Mouse (Mus musculus) adrenal gland, adult 18-20 months (tissue): ENCODE measurements around the gene Olfr1278. TPM values are rescaled to one million over a fixed set of nuclear protein-coding genes. Genes with fewer than 3 reads are reported as not detected.
"Not testable (repeated sequence)": the region's sequence is repeated elsewhere in the genome, so short reads cannot be mapped to it uniquely, and the experiment has no call there.

Experiments
- DNase-seq, 2 experiments: peaks; one replicate each; pipeline ENCODE4 v3.0.0; 2021 to 2022; ENCODE audit warnings: low spot score in 2 of 2
- long read RNA-seq, 2 experiments: library from polyadenylated mRNA; stranded (forward); transcript quantifications; one replicate each; pipeline ENCODE4 v2.0.0; 2021
- total RNA-seq, 2 experiments: library from RNA; stranded (reverse); gene quantifications; 1 replicate in 1 of 2; 2 replicates in 1 of 2; pipeline ENCODE4 v1.2.3; 2021

Gene Olfr1278
- total RNA-seq, result not detected
- long read RNA-seq, experiment 1, result 0 reads
- long read RNA-seq, experiment 2, result 0 reads

DNA sequence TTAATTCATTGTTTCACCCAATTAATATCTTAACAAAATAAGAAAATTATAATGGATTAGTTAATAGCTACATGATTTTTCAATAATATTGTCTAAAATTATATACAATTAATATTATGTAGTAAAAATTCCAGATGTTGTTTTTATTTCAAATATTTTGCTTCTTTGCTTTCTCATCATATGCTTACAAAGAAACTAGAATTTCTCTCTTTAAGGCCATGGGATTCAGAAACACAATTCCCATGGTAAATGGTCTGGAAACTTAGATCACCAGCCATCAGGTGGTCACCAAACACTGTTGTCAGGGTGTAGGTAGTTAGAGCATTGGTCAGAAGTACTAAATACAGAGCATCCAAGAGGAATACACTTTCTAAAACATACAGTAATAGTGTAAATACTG is at the start of gene Olfr1278:
TSS of gene Olfr1278 (plus strand) at position 301 of the 400 bp plus-strand sequence.
- DNase-seq, result no peak

DNA sequence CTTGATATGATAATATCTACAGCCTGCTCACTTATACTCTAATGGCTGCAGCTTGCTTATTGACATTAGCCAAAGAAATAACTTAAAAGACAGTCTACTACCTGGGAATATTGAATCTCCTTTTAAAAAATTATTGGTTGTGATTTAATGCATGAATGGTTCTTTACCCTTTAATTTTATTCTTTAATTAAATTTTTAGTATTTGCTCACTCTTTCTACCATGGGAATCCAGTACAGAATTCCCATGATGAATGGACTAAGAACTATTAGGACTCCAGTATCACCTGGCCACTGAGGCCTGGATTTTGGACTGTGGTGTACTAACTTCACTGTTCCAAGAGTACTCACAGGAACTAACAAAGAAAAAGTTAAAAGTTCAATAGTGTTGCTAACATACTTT is 35.7 kb upstream of the Olfr1278 start, which contains the start of gene Olfr1276:
TSS of gene Olfr1276 (plus strand) at position 301 of the 400 bp plus-strand sequence.
- DNase-seq, result no peak

DNA sequence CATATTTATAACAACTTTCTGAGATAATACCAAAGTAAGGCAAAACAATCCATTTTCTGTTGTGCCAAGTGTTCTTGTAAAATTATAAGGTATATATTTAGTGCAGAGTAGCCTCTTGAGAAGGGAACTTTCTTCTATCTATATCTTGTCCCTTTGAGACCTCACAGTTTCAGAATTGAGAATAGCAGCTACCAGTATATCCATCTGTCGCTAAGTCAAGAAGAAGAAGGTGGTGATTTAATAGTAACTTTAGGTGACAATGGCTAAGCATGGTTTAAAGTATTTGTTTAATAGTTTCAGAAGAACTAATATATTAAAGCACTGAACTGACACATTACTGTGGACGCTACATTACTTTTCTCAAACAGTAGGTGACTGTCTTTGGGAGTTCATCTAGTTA is 15.9 kb upstream of the Olfr1278 start, which contains the start of gene Olfr1277:
TSS of gene Olfr1277 (minus strand) at position 101 of the 400 bp plus-strand sequence.
- no peak for DNase-seq

DNA sequence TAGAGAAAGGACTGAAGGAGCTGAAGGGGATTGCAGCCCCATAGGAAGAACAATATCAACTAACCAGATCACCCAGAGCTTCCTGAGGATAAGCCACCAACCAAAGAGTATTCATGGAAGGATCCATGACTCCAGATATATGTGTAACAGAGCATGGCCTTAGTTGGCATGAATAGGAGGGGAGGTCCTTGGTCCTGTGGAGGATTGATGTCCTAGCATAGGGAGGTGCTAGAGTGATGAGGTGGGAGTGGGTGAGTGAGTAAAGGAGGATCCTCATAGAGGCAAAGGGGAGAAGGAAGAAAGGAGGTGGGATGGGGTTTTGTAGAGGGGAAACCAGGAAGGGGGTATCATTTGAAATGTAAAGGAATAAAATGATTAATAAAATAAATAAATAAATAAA is 8.6 kb downstream of the Olfr1278 start:
- no peak for DNase-seq

DNA sequence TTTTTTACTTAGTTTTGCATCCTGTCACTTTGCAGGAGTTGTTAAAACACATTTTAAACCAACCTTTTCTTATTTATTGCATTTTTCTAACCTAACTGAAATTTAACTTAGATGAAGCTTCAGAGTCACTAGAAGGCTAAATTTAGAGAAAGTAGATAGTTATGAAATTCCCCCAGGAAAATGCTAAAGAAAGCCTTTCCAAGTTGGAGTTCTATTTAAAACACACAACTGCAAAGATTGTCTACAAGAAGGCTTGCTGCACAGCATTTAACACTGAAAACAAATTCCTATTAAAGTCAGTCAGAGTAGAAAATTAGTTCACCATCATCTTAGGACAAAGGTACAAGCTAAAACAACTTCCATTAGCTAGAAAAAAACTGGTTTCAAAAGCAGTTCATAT is 10.4 kb downstream of the Olfr1278 start, which contains the start of gene Olfr1279:
TSS of gene Olfr1279 (plus strand) at position 262 of the 400 bp plus-strand sequence.
- DNase-seq, result no peak

DNA sequence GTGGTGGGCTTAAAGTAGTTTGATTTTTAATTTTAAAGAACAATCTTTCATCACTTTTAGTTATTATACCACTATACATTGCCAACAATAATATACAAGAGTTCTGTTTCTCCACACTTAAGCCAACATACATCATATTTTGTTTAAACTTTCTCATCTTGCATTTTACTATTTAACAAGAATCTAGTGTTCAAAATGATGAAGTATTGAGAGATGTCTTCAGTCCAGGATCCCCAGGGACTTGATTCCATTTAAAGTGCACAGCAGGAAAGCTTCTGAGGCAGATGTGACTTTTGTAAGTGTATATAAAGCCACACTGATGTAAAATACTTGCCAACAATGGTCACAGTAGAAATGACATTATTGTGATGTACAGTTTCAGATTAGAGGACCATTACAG is 23.8 kb downstream of the Olfr1278 start, which contains the start of gene Olfr1280:
TSS of gene Olfr1280 (plus strand) at position 301 of the 400 bp plus-strand sequence.
- DNase-seq, result no peak

DNA sequence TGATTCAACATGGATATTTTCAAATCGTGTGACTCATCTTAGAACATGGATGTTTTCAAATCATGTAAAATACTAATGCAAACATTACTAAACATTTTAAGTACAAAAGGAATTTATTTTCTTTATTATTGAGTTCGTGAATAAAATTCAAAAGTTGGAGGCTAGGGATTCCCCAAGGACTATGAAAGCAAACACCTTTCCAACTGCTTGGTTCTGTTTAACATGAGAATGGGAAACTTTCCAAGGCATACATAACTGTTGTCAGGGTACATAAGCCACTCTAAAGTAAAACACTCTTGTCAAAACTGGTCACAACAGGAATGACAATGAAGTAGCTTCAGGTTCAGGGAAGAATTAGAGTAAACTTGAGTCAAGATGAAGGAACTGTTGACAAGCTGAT is 36.3 kb downstream of the Olfr1278 start, which contains the start of gene Olfr1281:
TSS of gene Olfr1281 (plus strand) at position 301 of the 400 bp plus-strand sequence.
- no peak for DNase-seq

DNA sequence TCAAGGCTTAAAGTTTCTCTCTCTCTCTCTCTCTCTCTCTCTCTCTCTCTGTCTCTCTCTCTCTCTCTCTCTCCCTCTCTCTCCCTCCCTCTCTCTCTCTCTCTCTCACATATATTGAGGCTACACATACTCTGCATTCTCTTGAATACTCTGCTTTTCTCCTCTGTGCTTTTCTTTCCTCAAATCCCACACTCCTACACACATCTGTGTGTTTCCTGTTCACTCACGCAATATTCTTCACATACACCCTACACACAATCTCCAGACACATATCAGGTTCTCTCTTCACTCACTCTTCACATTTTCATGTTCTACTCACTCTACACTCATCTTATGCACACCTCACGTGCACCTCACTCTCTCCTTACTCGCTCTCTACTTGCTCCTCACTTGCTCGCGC is 43.8 kb downstream of the Olfr1278 start:
- DNase-seq, result not testable (repeated sequence)

DNA sequence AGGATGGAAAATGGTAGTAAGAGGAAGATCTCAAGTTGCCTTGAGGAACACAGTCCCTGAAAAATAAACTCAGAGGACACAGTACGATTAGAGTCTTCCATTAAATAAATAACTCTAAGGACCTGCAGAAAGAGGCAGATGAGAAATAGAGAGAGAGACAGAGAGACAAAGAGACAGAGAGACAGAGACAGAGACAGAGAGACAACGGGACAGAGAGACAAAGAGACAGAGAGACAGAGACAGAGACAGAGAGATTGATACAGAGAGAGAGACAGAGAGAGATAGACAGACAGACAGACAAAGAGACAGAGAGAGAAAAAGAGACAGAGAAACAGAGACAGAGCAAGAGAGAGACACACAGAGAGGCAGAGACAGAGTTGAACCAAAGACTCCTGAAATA is 46.0 kb downstream of the Olfr1278 start, which contains the start of gene Olfr1282:
TSS of gene Olfr1282 (minus strand) at position 101 of the 400 bp plus-strand sequence.
- DNase-seq, result no peak

Other genes starting within 250 kb of the Olfr1278 start
- not detected for gene Gm13941, start 184.2 kb upstream of the Olfr1278 start, total RNA-seq
- not detected for gene Gm15130, start 137.2 kb upstream of the Olfr1278 start, total RNA-seq
- not detected for gene 4930430A15Rik, start 60.5 kb upstream of the Olfr1278 start, total RNA-seq
- gene Olfr1275, start 54.9 kb upstream of the Olfr1278 start, total RNA-seq, result not detected
- gene Olfr1276, start 35.6 kb upstream of the Olfr1278 start, total RNA-seq, result not detected
- not detected for gene Olfr1277, start 16.0 kb upstream of the Olfr1278 start, total RNA-seq
- gene Olfr1279, start 10.5 kb downstream of the Olfr1278 start, total RNA-seq, result not detected
- gene Olfr1280, start 23.9 kb downstream of the Olfr1278 start, total RNA-seq, result not detected
- not detected for gene Olfr1281, start 36.4 kb downstream of the Olfr1278 start, total RNA-seq
- not detected for gene Olfr1282, start 45.9 kb downstream of the Olfr1278 start, total RNA-seq
- gene Olfr1283, start 76.7 kb downstream of the Olfr1278 start, total RNA-seq, result not detected
- gene Olfr1284, start 85.4 kb downstream of the Olfr1278 start, total RNA-seq, result not detected
- not detected for gene Olfr1286, start 133.0 kb downstream of the Olfr1278 start, total RNA-seq
- gene Olfr1287, start 159.0 kb downstream of the Olfr1278 start, total RNA-seq, result not detected
- not detected for gene Olfr1288, start 184.0 kb downstream of the Olfr1278 start, total RNA-seq
- gene Olfr1289, start 190.7 kb downstream of the Olfr1278 start, total RNA-seq, result not detected
- not detected for gene Olfr1290, start 203.7 kb downstream of the Olfr1278 start, total RNA-seq
- gene Olfr1291-ps1, start 207.0 kb downstream of the Olfr1278 start, total RNA-seq, result not detected
- not detected for gene Olfr1293-ps, start 235.1 kb downstream of the Olfr1278 start, total RNA-seq